Mouse (Mus musculus) c-Kit-negative CD71-positive TER-119-positive erythroid progenitor cells, embryonic 14.5 days (primary cell): ENCODE data around the gene Btf3l4.
A peak's percentile ranks its signal among the peaks of the same experiment; 100 is the strongest.

Source experiments
- DNase-seq: peaks from one replicate; pipeline ENCODE4 v3.0.0-alpha.2; 2013; ENCODE audit warnings: low read depth, low spot score

Gene Btf3l4

GRCm38 (mm10) chr4:108825677-108826076 lies 7.7 kb downstream of the Btf3l4 start:
- DNase-seq = no peak

DNA sequence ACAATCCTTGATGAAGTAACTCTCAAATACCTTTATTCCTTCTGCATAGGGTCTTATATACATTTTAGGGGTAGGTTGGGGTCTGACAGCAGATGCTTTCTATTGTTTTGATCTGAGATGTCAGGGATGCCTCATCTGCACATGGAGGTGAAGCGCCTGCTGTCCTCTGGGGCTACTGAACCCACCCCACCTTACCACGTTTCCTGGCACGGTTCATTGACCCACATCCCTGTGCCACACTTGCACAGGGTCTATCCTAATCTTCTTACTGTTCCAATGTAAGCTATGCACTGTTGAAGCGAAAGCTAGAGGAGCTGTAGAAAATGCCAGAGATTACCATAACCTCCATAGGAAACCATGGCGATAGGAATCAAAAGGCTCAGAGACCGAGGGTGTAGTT lies 21.9 kb downstream of the Btf3l4 start:
- DNase-seq = no peak

GRCm38 (mm10) chr4:108811142-108811541 lies 22.3 kb downstream of the Btf3l4 start:
- DNase-seq = no peak

- no peak for DNase-seq
Observed at GRCm38 (mm10) chr4:108803535-108803934, 29.9 kb downstream of the Btf3l4 start.

- peak; percentile 16 for DNase-seq
Observed at GRCm38 (mm10) chr4:108798083-108798830, 35.2 kb downstream of the Btf3l4 start.

DNA sequence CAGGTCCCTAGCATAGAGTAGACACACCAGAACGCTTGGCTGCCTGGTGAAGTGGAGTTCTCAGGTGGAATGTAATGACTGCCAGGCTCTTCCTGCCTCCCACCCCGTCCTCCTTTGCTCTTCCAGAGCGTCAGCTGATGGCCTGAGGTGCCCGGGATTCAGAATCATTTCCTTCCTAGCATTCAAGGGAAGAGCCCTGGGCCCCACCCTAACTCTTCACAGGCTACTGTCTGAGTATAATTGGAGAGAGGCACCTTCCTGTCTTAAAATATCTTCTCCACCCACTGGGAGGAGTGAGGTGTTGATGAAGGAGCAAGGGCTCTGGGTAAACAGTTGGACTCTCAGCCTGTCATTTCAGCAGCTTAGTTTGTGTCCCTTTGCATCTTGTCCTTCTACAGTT lies 36.7 kb downstream of the Btf3l4 start:
- no peak for DNase-seq

GRCm38 (mm10) chr4:108793941-108794340 lies 39.5 kb downstream of the Btf3l4 start:
- no peak for DNase-seq

- DNase-seq = no peak
Observed at GRCm38 (mm10) chr4:108790507-108790906, 42.9 kb downstream of the Btf3l4 start.

DNA sequence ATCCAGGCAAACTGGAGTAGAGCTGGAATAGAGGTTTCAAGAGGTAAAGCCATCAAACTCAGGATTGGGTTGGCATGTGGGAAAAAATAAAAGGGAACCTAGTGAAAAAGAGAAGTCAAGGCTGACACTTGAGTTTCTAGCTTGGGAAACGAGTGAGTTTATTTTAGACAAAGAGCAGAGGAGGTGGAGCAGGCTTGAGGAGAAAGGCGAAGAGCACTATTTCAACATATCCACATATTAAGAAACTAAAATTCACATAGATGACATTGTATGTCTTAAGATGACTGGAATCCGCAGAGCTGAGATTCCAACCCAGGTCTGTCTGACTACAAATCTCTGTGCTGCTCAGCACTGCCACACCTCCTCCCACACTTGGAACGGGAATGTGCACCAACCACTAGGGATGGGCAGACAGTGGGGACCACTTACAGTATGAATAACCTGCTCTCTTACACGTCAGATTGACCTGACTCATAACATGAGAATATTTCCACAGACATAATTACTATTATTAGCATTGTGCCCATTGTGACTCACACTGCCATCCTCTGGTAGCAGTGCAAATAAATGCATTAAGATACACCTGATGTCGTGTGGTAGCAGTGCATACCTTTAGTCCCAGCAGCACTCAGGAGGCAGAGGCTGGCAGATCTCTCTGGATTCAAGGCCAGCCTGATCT lies 44.0 kb downstream of the Btf3l4 start:
- DNase-seq = no peak

- no peak for DNase-seq
Observed at GRCm38 (mm10) chr4:108782421-108783085, 50.9 kb downstream of the Btf3l4 start.

- DNase-seq = no peak
Observed at GRCm38 (mm10) chr4:108781596-108781995, 51.8 kb downstream of the Btf3l4 start.

DNA sequence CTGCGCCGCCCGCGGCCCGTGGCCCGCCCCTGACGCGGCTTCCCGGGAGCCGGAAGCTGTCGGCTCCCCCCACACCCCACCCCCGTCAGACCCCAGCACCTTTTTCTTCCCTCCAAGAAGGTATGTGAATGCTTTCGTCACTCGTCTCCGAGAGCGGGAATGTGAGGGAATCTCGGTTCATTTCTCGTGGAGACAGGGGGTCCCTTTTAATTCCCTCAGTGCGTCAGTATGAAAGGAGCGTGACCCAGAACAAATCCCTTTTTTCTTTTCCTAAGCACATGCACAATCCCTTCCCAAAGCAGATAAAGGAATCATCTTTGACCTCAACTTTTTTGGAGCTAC lies 52.6 kb downstream of the Btf3l4 start:
- DNase-seq = no peak

GRCm38 (mm10) chr4:108780057-108780863 lies 53.2 kb downstream of the Btf3l4 start, which contains the start of gene Zfyve9:
Gene Zfyve9, minus strand, starts transcription at chr4:108780798.
- DNase-seq = no peak

GRCm38 (mm10) chr4:108779763-108780056 lies 53.7 kb downstream of the Btf3l4 start:
- DNase-seq = no peak

GRCm38 (mm10) chr4:108768527-108768926 lies 64.9 kb downstream of the Btf3l4 start:
- no peak for DNase-seq
